Mouse (Mus musculus) forebrain, postnatal 0 days (tissue): ENCODE data around the gene Stmn3. TPM values are rescaled to one million over a fixed set of nuclear protein-coding genes. Genes with fewer than 3 reads are reported as not detected.
A peak's percentile ranks its signal among the peaks of the same experiment; 100 is the strongest.
"Not testable (repeated sequence)": the region's sequence is repeated elsewhere in the genome, so short reads cannot be mapped to it uniquely, and the experiment has no call there.

ENCODE experiments used
- ATAC-seq: fragments of 200-750 bp; cut with Nextera tagmentation; 2 replicates; pipeline ENCODE4 v1.8.0; 2017; ENCODE audit warnings: mild to moderate bottlenecking, moderate library complexity
- DNase-seq: peaks from one replicate; pipeline ENCODE4 v3.0.0-alpha.2; 2015
- H3K27ac ChIP-seq: fragments of 300-500 bp; sonication (generic); 2 replicates; pipeline ENCODE4 v1.5.1; 2014; ENCODE audit warnings: low read depth, mild to moderate bottlenecking, antibody characterized with exemption, low read length, moderate library complexity, mixed read lengths
- H3K27me3 ChIP-seq: fragments of 300-500 bp; sonication (generic); 2 replicates; pipeline ENCODE4 v1.6.1; 2014; ENCODE audit warnings: mild to moderate bottlenecking, low read length, mixed read lengths; ENCODE audit not compliant: insufficient read depth
- H3K36me3 ChIP-seq: fragments of 300-500 bp; sonication (generic); 2 replicates; pipeline ENCODE4 v1.6.1; 2014; ENCODE audit warnings: mild to moderate bottlenecking, moderate library complexity; ENCODE audit not compliant: insufficient read depth
- H3K4me1 ChIP-seq: fragments of 300-500 bp; sonication (generic); 2 replicates; pipeline ENCODE4 v1.6.1; 2014; ENCODE audit warnings: antibody characterized with exemption; ENCODE audit not compliant: insufficient read depth
- H3K4me2 ChIP-seq: fragments of 300-500 bp; sonication (generic); 2 replicates; pipeline ENCODE4 v1.6.1; 2014; ENCODE audit warnings: low read depth, mild to moderate bottlenecking, moderate library complexity
- H3K4me3 ChIP-seq: fragments of 300-500 bp; sonication (generic); 2 replicates; pipeline ENCODE4 v1.5.1; 2014; ENCODE audit warnings: low read depth, low read length, mixed read lengths
- H3K9ac ChIP-seq: fragments of 300-500 bp; sonication (generic); 2 replicates; pipeline ENCODE4 v1.6.1; 2014; ENCODE audit warnings: mild to moderate bottlenecking
- H3K9me3 ChIP-seq: fragments of 300-500 bp; sonication (generic); 2 replicates; pipeline ENCODE4 v1.6.1; 2016; ENCODE audit warnings: low read length
- CTCF ChIP-seq: sonication (generic); IDR thresholded peaks from 2 replicates; pipeline ENCODE4 v1.5.1; 2016; ENCODE audit warnings: antibody characterized with exemption, control low read depth, low read depth
- WGBS: fragments of 180-500 bp; shearing (Covaris S2); extraction: QIAGEN DNeasy Blood & Tissue Kit; methylation state at CpG from one replicate; pipeline ENCODE4 v1.1.7; 2014; 5-methylcytosine and 5-hydroxymethylcytosine counted together
- polyA plus RNA-seq: library from polyadenylated mRNA; unstranded; fragments of >200 nt; fragmentation: Nextera tagmentation; extraction: Ambion mirVana; gene quantifications from 2 replicates; pipeline ENCODE4 v1.2.1, GENCODE M21; 2015
- total RNA-seq: library from RNA; depleted of rRNA; stranded (reverse); fragments of >200 nt; gene quantifications from 2 replicates; pipeline ENCODE4 v1.2.3, GENCODE M21; 2014

The Stmn3 gene
- total and polyA plus RNA-seq, 2 experiments from 2014 or later = 1,247 to 1,714 TPM

GRCm38 (mm10) chr2:181307144-181307804, 7.0 kb downstream of the Stmn3 start:
- peak; percentile 75 for TF ChIP-seq CTCF
- DNase-seq (peak; percentile 85), ATAC-seq (peak; percentile 92)
- H3K27ac ChIP-seq = no peak overlapping the region
- no peaks in the 10 kb centered on the region for H3K9me3 ChIP-seq
- 10% methylated on average over 30 of the region's 30 CpGs for WGBS
- no peaks in the 10 kb centered on the region for H3K27me3 ChIP-seq
- H3K4me1 ChIP-seq = peaks cover 7% of the 10 kb centered on the region; the same call in 1 of the 2 replicates
- no peak overlapping the region for H3K4me2 ChIP-seq
- no peak overlapping the region for H3K4me3 ChIP-seq
- peaks cover 52% of the 10 kb centered on the region for H3K36me3 ChIP-seq
- H3K9ac ChIP-seq = 0 out of 2 replicates have a peak overlapping the region, but pooled peaks have one; percentile 10

- 81% methylated on average over 1 of the region's 1 CpGs for WGBS
- Histone ChIP-seq H3K4me2 (no peak overlapping the region), H3K9ac (no peak overlapping the region), H3K4me3 (no peak overlapping the region), H3K9me3 (no peaks in the 10 kb centered on the region), H3K27me3 (no peaks in the 10 kb centered on the region), H3K36me3 (peaks cover 71% of the 10 kb centered on the region), H3K4me1 (no peaks in the 10 kb centered on the region), H3K27ac (no peak overlapping the region)
- DNase-seq (no peak), ATAC-seq (no peak)
- no peak for TF ChIP-seq CTCF
Observed at GRCm38 (mm10) chr2:181304944-181305343, 9.4 kb downstream of the Stmn3 start.

GRCm38 (mm10) chr2:181302041-181302440, 12.3 kb downstream of the Stmn3 start:
- H3K27ac ChIP-seq = no peak overlapping the region
- no peak; the same call in 1 of the 2 replicates for ATAC-seq
- no peaks in the 10 kb centered on the region for H3K27me3 ChIP-seq
- H3K4me1 ChIP-seq = no peaks in the 10 kb centered on the region
- H3K4me2 ChIP-seq = no peak overlapping the region
- peaks cover 46% of the 10 kb centered on the region for H3K36me3 ChIP-seq
- no peaks in the 10 kb centered on the region for H3K9me3 ChIP-seq
- 33% methylated on average over 3 of the region's 3 CpGs for WGBS
- TF ChIP-seq CTCF = no peak
- DNase-seq = no peak
- no peak overlapping the region for H3K4me3 ChIP-seq
- H3K9ac ChIP-seq = no peak overlapping the region

GRCm38 (mm10) chr2:181290937-181291336, 23.4 kb downstream of the Stmn3 start:
- H3K27ac ChIP-seq = no peak overlapping the region
- H3K9me3 ChIP-seq = no peaks in the 10 kb centered on the region
- no peak overlapping the region for H3K9ac ChIP-seq
- no peak for ATAC-seq
- no peak for DNase-seq
- no peak overlapping the region for H3K4me3 ChIP-seq
- no peaks in the 10 kb centered on the region for H3K36me3 ChIP-seq
- 89% methylated on average over 1 of the region's 1 CpGs for WGBS
- no peak overlapping the region for H3K4me2 ChIP-seq
- H3K27me3 ChIP-seq = no peaks in the 10 kb centered on the region
- H3K4me1 ChIP-seq = peaks cover 4% of the 10 kb centered on the region; the same call in 1 of the 2 replicates
- TF ChIP-seq CTCF = no peak

GRCm38 (mm10) chr2:181288691-181289090, 25.6 kb downstream of the Stmn3 start:
- H3K4me1 ChIP-seq = peaks cover 4% of the 10 kb centered on the region; the same call in 1 of the 2 replicates
- WGBS = 80% methylated on average over 3 of the region's 3 CpGs
- H3K27me3 ChIP-seq = no peaks in the 10 kb centered on the region
- DNase-seq (no peak), ATAC-seq (no peak)
- H3K9ac ChIP-seq = 0 out of 2 replicates have a peak overlapping the region, but pooled peaks have one; percentile 87
- TF ChIP-seq CTCF = no peak
- H3K4me2 ChIP-seq = peak overlapping the region; percentile 54
- no peaks in the 10 kb centered on the region for H3K9me3 ChIP-seq
- H3K4me3 ChIP-seq = peak overlapping the region; percentile 73
- no peak overlapping the region for H3K27ac ChIP-seq
- no peaks in the 10 kb centered on the region for H3K36me3 ChIP-seq

- H3K4me3 ChIP-seq = peak within 1 kb of the TSS; percentile 73
- ATAC-seq (peak; percentile 97), DNase-seq (peak; percentile 97)
- H3K36me3 ChIP-seq, H3K4me1 ChIP-seq, H3K27me3 ChIP-seq, H3K9me3 ChIP-seq: not testable (repeated sequence)
- peak within 1 kb of the TSS; percentile 87 for H3K9ac ChIP-seq
- peak within 1 kb of the TSS; percentile 68 for H3K4me2 ChIP-seq
- peak within 1 kb of the TSS; percentile 97 for H3K27ac ChIP-seq
- 2% methylated on average over 36 of the region's 38 CpGs for WGBS
- peak; percentile 36; the same call in 1 of the 2 replicates for TF ChIP-seq CTCF
Observed at GRCm38 (mm10) chr2:181287958-181288350, 26.3 kb downstream of the Stmn3 start, which contains the start of gene Gmeb2. Gmeb2 (minus strand) TSS chr2:181288035.

GRCm38 (mm10) chr2:181287338-181287957, 26.9 kb downstream of the Stmn3 start:
- Histone ChIP-seq H3K4me3 (peak overlapping the region; percentile 73), H3K27me3 (no peaks in the 10 kb centered on the region), H3K4me2 (peak overlapping the region; percentile 68), H3K9ac (peak overlapping the region; percentile 87), H3K36me3 (no peaks in the 10 kb centered on the region), H3K9me3 (no peaks in the 10 kb centered on the region), H3K27ac (peak overlapping the region; percentile 97), H3K4me1 (peaks cover 4% of the 10 kb centered on the region; the same call in 1 of the 2 replicates)
- no peak for TF ChIP-seq CTCF
- DNase-seq (peak; percentile 88), ATAC-seq (peak; percentile 93)
- 2% methylated on average over 30 of the region's 71 CpGs for WGBS
